Mouse (Mus musculus): ENCODE data around the gene Bzw2. TPM values are rescaled to one million over a fixed set of nuclear protein-coding genes. Genes with fewer than 3 reads are reported as not detected.
"Not testable (repeated sequence)": the region's sequence is repeated elsewhere in the genome, so short reads cannot be mapped to it uniquely, and the experiment has no call there.

Bzw2 gene
- polyA plus RNA-seq (2016; fragmentation: Nextera tagmentation; extraction: Ambion mirVana): 313 and 315 TPM in 2 replicates

GRCm38 (mm10) chr12:36157638-36158308 is at the start of gene Bzw2:
Gene Bzw2 (minus strand): TSS chr12:36158080.
- peak within 1 kb of the TSS; percentile 83 for H3K9ac ChIP-seq
- 6% methylated on average over 26 of the region's 26 CpGs for WGBS
- peak; percentile 2 for ATAC-seq (ENCODE audit: low FRiP score, low read depth)
- H3K4me3 ChIP-seq: peak within 1 kb of the TSS; percentile 82
- peak within 1 kb of the TSS; percentile 62; the same call in 1 of the 2 replicates for H3K27ac ChIP-seq
- peaks cover 23% of the 10 kb centered on the region for H3K4me1 ChIP-seq
- no peaks in the 10 kb centered on the region for H3K9me3 ChIP-seq
- no peaks in the 10 kb centered on the region for H3K27me3 ChIP-seq (replicated peaks)
- H3K36me3 ChIP-seq: no peaks in the 10 kb centered on the region
- peak within 1 kb of the TSS; percentile 75 for H3K4me2 ChIP-seq (replicated peaks)

DNA sequence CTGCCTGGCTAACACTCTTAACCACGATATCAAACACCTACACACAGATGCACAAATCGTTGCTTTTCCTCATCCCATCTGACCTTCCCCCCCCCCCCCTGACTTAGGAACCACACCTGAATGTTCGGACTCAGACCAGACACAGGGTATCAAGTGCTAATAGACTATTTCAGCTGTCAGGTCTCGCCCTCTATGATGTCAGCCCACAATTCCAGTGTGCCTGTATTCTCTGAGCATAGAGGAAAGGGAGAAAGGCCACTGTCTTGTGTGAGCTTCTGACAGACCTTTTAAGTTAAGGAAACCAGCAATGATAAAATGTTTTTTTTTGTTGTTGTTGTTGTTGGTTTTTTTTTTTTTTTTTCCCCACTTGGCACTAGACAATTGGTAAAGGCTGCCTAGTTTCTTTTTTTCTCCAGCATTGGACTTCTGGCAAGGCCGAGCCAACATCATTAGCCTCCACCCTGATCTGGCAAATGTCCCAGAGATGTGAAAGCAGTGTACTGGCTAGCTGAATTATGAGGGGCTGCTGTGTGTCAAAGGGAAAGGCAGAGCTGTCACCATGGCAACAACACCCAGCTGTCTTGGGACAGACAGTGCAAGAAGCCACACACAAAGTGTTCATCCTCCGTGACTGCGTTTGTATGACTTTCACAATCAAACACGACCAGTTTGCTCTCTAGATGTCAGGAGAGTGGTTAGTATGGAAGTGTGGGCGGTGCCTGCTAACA is 49.4 kb upstream of the Bzw2 start:
- H3K4me2 ChIP-seq (replicated peaks): peak overlapping the region; percentile 35
- no peaks in the 10 kb centered on the region for H3K36me3 ChIP-seq
- peaks cover 8% of the 10 kb centered on the region; the same call in 1 of the 2 replicates for H3K4me1 ChIP-seq
- H3K9me3 ChIP-seq: no peaks in the 10 kb centered on the region
- H3K27me3 ChIP-seq (replicated peaks): no peaks in the 10 kb centered on the region
- 41% methylated on average over 9 of the region's 9 CpGs for WGBS
- no peak overlapping the region for H3K27ac ChIP-seq
- H3K9ac ChIP-seq: no peak overlapping the region
- ATAC-seq (ENCODE audit: low FRiP score, low read depth): peak; percentile 99
- H3K4me3 ChIP-seq: no peak overlapping the region

- not testable (repeated sequence) for H3K27me3 ChIP-seq (replicated peaks); H3K9me3 ChIP-seq; H3K36me3 ChIP-seq; H3K27ac ChIP-seq; H3K4me3 ChIP-seq; H3K4me2 ChIP-seq (replicated peaks); H3K9ac ChIP-seq; ATAC-seq (ENCODE audit: low FRiP score, low read depth); H3K4me1 ChIP-seq
- WGBS: 38% methylated on average over 5 of the region's 5 CpGs
These were observed 47.8 kb upstream of the Bzw2 start for GRCm38 (mm10) chr12:36205579-36206119.

DNA sequence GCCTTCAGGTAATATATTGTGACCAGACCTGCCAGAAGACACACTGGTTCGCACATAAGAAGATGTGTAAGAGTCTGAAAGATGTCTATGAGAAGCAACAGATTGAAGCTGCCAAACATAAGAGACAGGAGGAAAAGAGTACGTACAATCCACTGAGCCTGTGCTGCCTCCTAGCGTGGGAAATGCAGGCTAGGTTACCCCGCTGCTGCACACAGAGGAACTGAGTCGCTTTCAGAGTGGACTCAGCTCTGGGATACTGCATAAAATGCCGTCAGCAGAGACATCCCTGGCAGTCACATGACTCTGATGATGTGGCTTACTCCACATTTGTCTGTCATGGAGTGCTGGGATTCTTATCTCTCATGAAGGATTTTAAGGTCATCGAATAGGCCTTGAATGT is 37.1 kb upstream of the Bzw2 start:
- no peak overlapping the region for H3K27ac ChIP-seq
- H3K27me3 ChIP-seq (replicated peaks): no peaks in the 10 kb centered on the region
- WGBS: 90% methylated on average over 7 of the region's 7 CpGs
- no peak overlapping the region for H3K9ac ChIP-seq
- no peak overlapping the region for H3K4me2 ChIP-seq (replicated peaks)
- ATAC-seq (ENCODE audit: low FRiP score, low read depth): no peak
- H3K36me3 ChIP-seq: peaks cover 57% of the 10 kb centered on the region
- peaks cover 19% of the 10 kb centered on the region for H3K9me3 ChIP-seq
- no peak overlapping the region for H3K4me3 ChIP-seq
- no peaks in the 10 kb centered on the region for H3K4me1 ChIP-seq

DNA sequence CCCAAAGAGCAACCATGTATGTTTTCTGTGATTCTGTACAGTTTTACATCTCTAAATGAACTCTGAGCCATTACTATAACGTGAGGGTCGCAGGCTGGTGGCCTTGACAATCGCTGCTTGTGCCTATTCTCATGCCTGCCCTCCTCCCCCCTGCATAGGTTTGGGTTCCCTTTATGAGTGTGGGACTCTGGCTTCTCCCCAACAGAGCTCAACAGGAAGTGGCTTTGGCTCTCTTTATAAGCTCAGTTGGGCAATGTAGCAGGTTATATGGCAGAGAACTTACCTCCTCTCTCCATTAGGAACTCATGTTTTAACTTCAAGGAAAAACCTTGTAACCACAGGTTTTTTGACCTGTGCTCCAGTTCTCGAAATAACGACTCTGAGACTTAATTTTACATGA is 32.5 kb upstream of the Bzw2 start:
- Histone ChIP-seq H3K4me1 (no peaks in the 10 kb centered on the region), H3K9ac (no peak overlapping the region), H3K27ac (no peak overlapping the region), H3K36me3 (peaks cover 59% of the 10 kb centered on the region), H3K9me3 (no peaks in the 10 kb centered on the region), H3K4me3 (no peak overlapping the region), H3K27me3 (replicated peaks) (no peaks in the 10 kb centered on the region), H3K4me2 (replicated peaks) (no peak overlapping the region)
- ATAC-seq (ENCODE audit: low FRiP score, low read depth): no peak
- 93% methylated on average over 5 of the region's 5 CpGs for WGBS

- no peaks in the 10 kb centered on the region for H3K9me3 ChIP-seq
- 94% methylated on average over 3 of the region's 3 CpGs for WGBS
- H3K4me3 ChIP-seq: no peak overlapping the region
- H3K27me3 ChIP-seq (replicated peaks): no peaks in the 10 kb centered on the region
- ATAC-seq (ENCODE audit: low FRiP score, low read depth): no peak
- H3K27ac ChIP-seq: no peak overlapping the region
- H3K4me1 ChIP-seq: no peaks in the 10 kb centered on the region
- no peak overlapping the region for H3K9ac ChIP-seq
- H3K36me3 ChIP-seq: peaks cover 52% of the 10 kb centered on the region
- no peak overlapping the region for H3K4me2 ChIP-seq (replicated peaks)
These were observed 31.7 kb upstream of the Bzw2 start for GRCm38 (mm10) chr12:36189610-36190009.

DNA sequence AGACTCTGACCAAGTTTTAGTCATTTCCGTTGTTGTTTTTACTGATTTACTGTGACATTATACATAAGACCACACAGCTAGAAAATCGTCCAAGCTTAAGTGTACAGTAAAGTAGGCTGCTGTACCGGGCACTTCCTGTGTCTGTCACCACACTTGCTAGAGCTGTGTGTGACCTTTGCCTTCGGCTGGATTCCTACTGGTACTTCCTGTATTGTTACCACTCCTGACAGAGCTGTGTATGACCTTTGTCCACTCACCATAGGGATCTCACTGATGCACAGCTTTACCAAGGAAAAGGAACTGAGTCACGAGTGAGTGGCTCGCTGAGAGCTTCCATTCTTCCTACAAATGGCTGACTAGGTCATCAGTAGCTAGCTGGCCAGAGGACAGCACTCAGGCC is 29.2 kb upstream of the Bzw2 start:
- no peak overlapping the region for H3K4me2 ChIP-seq (replicated peaks)
- no peak overlapping the region for H3K9ac ChIP-seq
- peaks cover 57% of the 10 kb centered on the region for H3K36me3 ChIP-seq
- H3K4me1 ChIP-seq: no peaks in the 10 kb centered on the region
- H3K4me3 ChIP-seq: no peak overlapping the region
- no peaks in the 10 kb centered on the region for H3K9me3 ChIP-seq
- H3K27me3 ChIP-seq (replicated peaks): no peaks in the 10 kb centered on the region
- H3K27ac ChIP-seq: no peak overlapping the region
- WGBS: 78% methylated on average over 6 of the region's 6 CpGs
- no peak for ATAC-seq (ENCODE audit: low FRiP score, low read depth)

DNA sequence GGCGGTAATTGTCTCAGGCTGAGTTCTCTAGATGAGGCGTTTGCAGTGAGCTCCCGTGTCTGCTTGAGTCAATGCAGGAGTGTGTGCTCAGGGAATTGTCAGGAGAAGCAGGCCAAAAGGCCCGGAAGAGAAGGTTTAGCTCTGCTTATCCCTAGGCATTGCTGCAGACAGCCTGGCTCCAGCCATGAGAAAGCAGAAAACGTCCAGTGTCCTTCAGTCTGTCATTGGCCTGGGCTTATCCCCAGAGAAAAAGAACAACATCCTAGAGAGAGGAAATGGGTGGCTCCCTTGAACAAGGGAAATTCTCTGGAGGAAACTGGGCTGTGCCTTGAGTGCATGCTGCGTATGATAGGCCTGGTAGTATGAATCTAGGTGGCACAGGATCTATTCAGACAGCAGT is 24.7 kb upstream of the Bzw2 start:
- no peaks in the 10 kb centered on the region for H3K9me3 ChIP-seq

DNA sequence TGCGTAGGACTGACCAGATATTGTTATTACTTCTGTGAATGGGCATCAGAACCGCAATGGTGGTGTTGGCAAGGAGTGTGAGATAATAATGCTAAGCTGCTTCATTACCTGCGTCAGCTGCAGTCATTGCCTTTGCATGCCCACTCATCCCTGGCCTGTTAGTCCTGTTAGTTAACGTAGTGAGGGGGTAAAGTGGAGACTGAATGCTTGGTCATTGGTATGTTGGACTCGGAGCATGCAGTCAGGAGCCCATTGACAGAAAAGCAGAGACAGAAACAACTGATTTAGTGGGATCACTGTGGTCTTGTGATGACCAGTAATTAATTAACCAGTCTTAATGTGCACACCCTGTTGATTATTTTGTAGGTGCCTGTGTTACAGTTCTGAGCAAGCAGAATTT is 19.3 kb upstream of the Bzw2 start:
- WGBS: 95% methylated on average over 5 of the region's 5 CpGs
- Histone ChIP-seq H3K27me3 (replicated peaks) (no peaks in the 10 kb centered on the region), H3K4me1 (no peaks in the 10 kb centered on the region), H3K9me3 (no peaks in the 10 kb centered on the region), H3K4me2 (replicated peaks) (no peak overlapping the region), H3K36me3 (peaks cover 39% of the 10 kb centered on the region), H3K4me3 (no peak overlapping the region), H3K27ac (no peak overlapping the region), H3K9ac (no peak overlapping the region)
- ATAC-seq (ENCODE audit: low FRiP score, low read depth): no peak

More for the DNA sequence above, 24.7 kb upstream of the Bzw2 start:
- no peak for ATAC-seq (ENCODE audit: low FRiP score, low read depth)
- Histone ChIP-seq H3K4me1 (no peaks in the 10 kb centered on the region), H3K27me3 (replicated peaks) (no peaks in the 10 kb centered on the region), H3K36me3 (peaks cover 43% of the 10 kb centered on the region), H3K9ac (no peak overlapping the region), H3K4me3 (no peak overlapping the region), H3K27ac (no peak overlapping the region), H3K4me2 (replicated peaks) (no peak overlapping the region)
- 83% methylated on average over 6 of the region's 6 CpGs for WGBS

DNA sequence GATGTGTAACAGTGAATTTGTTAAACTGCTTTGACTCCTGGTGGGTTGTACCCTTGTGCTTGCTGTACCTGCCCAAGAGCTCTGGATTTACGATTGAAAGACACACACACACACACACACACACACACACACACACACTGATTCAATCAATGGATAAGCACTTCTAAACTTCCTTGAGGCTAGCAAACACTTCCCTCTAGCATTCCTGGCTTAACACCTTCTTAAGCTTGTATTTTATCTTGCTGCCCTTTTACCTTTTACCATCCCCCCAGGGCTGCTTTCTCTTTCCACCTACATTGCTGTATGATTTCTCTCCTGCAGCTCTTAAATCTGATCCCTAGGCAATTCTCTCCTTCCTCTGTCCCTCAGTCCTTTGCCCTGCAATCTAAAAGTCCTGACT is 7.4 kb upstream of the Bzw2 start:
- no peaks in the 10 kb centered on the region for H3K9me3 ChIP-seq
- no peaks in the 10 kb centered on the region for H3K27me3 ChIP-seq (replicated peaks)
- H3K4me3 ChIP-seq: no peak overlapping the region
- H3K4me2 ChIP-seq (replicated peaks): no peak overlapping the region
- ATAC-seq (ENCODE audit: low FRiP score, low read depth): no peak
- no peaks in the 10 kb centered on the region for H3K4me1 ChIP-seq
- H3K9ac ChIP-seq: no peak overlapping the region
- WGBS: 77% methylated on average over 1 of the region's 1 CpGs
- peaks cover 4% of the 10 kb centered on the region; the same call in 1 of the 2 replicates for H3K36me3 ChIP-seq
- H3K27ac ChIP-seq: no peak overlapping the region

DNA sequence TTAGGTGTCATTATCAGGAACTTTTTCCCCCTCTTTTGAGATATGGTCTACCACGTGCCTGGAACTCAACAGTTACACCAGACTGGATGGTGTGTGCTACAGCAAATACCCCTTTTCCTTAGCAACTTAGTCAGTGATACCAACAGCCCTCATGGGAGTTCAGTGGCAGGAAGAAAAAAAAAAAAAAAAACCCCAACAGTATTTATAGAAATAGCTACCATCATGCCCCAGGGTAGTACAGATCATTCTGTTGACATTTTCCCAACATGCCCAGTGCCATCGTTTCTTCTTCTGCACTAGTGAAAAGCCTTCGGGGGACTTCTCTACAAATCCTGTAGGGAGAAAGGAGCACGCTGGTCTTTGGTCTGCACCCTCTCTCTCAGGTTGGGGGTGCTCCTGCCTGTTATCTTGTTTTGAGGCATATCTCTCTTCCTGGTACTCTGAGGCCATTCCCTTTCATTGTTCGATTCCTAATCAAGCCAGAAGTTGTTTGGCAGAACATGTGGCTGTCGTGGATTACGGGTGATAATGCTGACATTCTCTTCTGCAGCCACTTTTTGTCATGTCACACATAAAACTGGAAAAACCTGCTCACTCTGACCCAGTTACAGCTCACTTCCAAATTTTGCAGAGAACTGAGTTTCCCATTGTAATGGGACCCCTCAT is 6.4 kb upstream of the Bzw2 start:
- Histone ChIP-seq H3K27ac (no peak overlapping the region), H3K4me1 (no peaks in the 10 kb centered on the region), H3K4me3 (no peak overlapping the region), H3K9ac (no peak overlapping the region), H3K4me2 (replicated peaks) (no peak overlapping the region), H3K36me3 (peaks cover 4% of the 10 kb centered on the region; the same call in 1 of the 2 replicates), H3K27me3 (replicated peaks) (no peaks in the 10 kb centered on the region), H3K9me3 (no peaks in the 10 kb centered on the region)
- no peak for ATAC-seq (ENCODE audit: low FRiP score, low read depth)
- 87% methylated on average over 7 of the region's 7 CpGs for WGBS

DNA sequence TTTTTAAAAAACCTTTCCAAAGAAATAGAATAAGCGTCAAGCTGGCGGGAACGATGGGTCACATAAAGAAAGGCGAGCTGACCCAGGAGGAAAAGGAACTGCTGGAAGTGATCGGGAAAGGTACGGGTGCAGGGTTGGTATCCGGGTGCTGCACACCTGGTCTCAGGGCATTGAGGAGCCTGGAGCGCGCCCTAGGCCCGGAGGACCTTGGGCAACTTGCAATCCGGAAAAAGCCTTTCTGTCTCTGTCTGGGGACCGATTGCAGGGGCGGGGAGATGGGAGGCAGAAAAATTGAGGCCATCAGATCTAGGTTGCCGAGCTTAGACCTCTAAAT is 609 bp downstream of the Bzw2 start:
- H3K4me1 ChIP-seq: peaks cover 23% of the 10 kb centered on the region
- peak overlapping the region; percentile 83 for H3K9ac ChIP-seq
- H3K36me3 ChIP-seq: no peaks in the 10 kb centered on the region
- peak overlapping the region; percentile 62; the same call in 1 of the 2 replicates for H3K27ac ChIP-seq
- peak overlapping the region; percentile 75 for H3K4me2 ChIP-seq (replicated peaks)
- H3K27me3 ChIP-seq (replicated peaks): no peaks in the 10 kb centered on the region
- ATAC-seq (ENCODE audit: low FRiP score, low read depth): peak; percentile 48
- no peaks in the 10 kb centered on the region for H3K9me3 ChIP-seq
- H3K4me3 ChIP-seq: peak overlapping the region; percentile 82
- under 1% methylated on average over 14 of the region's 14 CpGs for WGBS

Measured in neural tube, embryonic 12.5 days (tissue).